Mouse (Mus musculus): ENCODE measurements at regions not wholly inside any gene's neighbourhood (a gene's known extent, or its start where the extent isn't known, plus 50 kb on each side); places are given as distances from the start of the nearest gene placed in this dataset.
A peak's percentile ranks its signal among the peaks of the same experiment; 100 is the strongest.

DNA sequence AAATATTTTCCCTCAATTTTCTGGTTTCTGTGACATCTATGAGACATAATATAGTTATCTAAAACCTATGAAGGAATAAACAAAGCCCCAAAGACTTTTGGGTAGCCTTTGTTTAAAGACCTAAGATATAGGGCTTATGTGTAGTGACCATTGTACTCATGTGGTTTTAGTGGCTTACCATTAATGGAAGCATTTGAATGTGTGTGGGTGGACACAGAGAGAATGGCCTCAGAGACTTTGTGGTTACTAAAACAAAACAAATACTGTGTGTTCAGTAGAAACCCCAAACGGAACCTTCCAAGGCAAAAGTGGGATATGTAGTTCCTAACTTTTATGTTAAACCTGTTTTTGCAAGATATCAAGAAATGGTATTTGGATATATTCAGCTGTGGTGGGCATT lies 1228.7 kb downstream of the Slc22a22 start:
- Histone ChIP-seq H3K9ac (no peak overlapping the region), H3K27ac (no peak overlapping the region), H3K4me1 (replicated peaks; ENCODE audit: control insufficient read depth, insufficient read depth, low read length) (no peaks in the 10 kb centered on the region), H3K9me3 (ENCODE audit: control insufficient read depth, low read length) (no peaks in the 10 kb centered on the region), H3K4me2 (replicated peaks) (no peak overlapping the region), H3K4me3 (replicated peaks; ENCODE audit: low read length) (no peak overlapping the region), H3K27me3 (ENCODE audit: control insufficient read depth, insufficient read depth, low read length) (no peaks in the 10 kb centered on the region), H3K36me3 (replicated peaks; ENCODE audit: control insufficient read depth, insufficient read depth) (no peaks in the 10 kb centered on the region)
- ATAC-seq (ENCODE audit: low FRiP score) (no peak), DNase-seq (ENCODE audit: low spot score) (no peak)
- WGBS = 82% methylated on average over 1 of the region's 1 CpGs

GRCm38 (mm10) chr15:56244004-56244735 lies 1233.3 kb downstream of the Slc22a22 start:
- Histone ChIP-seq H3K27ac (no peak overlapping the region), H3K9ac (no peak overlapping the region), H3K9me3 (ENCODE audit: control insufficient read depth, low read length) (no peaks in the 10 kb centered on the region), H3K4me2 (replicated peaks) (no peak overlapping the region), H3K4me1 (replicated peaks; ENCODE audit: control insufficient read depth, insufficient read depth, low read length) (no peaks in the 10 kb centered on the region), H3K36me3 (replicated peaks; ENCODE audit: control insufficient read depth, insufficient read depth) (no peaks in the 10 kb centered on the region), H3K4me3 (replicated peaks; ENCODE audit: low read length) (no peak overlapping the region), H3K27me3 (ENCODE audit: control insufficient read depth, insufficient read depth, low read length) (no peaks in the 10 kb centered on the region)
- DNase-seq (ENCODE audit: low spot score) (no peak), ATAC-seq (ENCODE audit: low FRiP score) (no peak)
- WGBS = 82% methylated on average over 8 of the region's 9 CpGs

DNA sequence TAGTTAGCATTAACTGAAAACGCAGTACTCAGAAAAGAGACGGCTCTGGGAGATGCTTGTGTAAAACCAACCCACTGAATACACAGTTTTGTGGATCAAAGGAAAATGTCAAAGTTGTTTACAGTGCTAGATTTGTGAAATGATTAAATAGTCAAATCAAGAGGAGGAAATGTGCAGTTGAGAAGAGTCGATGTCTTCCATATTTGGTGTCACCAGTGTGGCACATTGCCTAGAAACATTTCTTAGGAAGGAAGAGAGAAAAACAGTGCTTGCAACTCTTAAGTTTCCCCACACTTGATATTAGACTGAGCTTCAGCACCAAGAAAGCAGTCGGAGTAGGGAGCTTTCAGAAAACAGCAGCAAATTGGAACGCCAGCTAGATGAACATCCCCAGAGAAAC lies 1274.9 kb downstream of the Slc22a22 start:
- no peak overlapping the region for H3K9ac ChIP-seq
- H3K4me3 ChIP-seq (replicated peaks; ENCODE audit: low read length) = no peak overlapping the region
- ATAC-seq (ENCODE audit: low FRiP score) (no peak), DNase-seq (ENCODE audit: low spot score) (no peak)
- no peak overlapping the region for H3K4me2 ChIP-seq (replicated peaks)
- H3K4me1 ChIP-seq (replicated peaks; ENCODE audit: control insufficient read depth, insufficient read depth, low read length) = no peaks in the 10 kb centered on the region
- no peaks in the 10 kb centered on the region for H3K27me3 ChIP-seq (ENCODE audit: control insufficient read depth, insufficient read depth, low read length)
- no peaks in the 10 kb centered on the region for H3K9me3 ChIP-seq (ENCODE audit: control insufficient read depth, low read length)
- H3K27ac ChIP-seq = no peak overlapping the region
- WGBS = 90% methylated on average over 5 of the region's 5 CpGs
- no peaks in the 10 kb centered on the region for H3K36me3 ChIP-seq (replicated peaks; ENCODE audit: control insufficient read depth, insufficient read depth)

DNA sequence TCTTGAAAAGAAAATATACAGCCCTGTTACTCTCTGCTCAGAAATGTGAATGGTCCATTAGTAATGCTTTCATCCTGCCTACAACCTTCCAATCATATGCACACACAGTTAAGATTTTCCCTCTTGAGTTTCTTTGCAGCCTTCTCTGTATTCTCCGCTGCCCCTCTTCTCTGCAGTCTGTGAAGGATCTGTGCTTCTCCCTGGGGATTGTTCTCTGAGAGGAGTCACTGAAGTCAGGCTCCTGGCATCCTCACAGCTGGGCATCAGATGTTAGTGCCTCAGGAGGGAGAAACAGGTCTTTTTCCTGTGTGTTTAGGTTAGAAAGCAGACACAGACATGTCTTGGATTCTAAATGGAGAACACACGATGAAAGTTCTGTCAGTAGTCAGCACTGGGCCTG lies 1278.1 kb downstream of the Slc22a22 start:
- H3K27ac ChIP-seq = no peak overlapping the region
- no peaks in the 10 kb centered on the region for H3K36me3 ChIP-seq (replicated peaks; ENCODE audit: control insufficient read depth, insufficient read depth)
- WGBS = 69% methylated on average over 2 of the region's 2 CpGs

GRCm38 (mm10) chr15:56197425-56198201 lies 1279.8 kb downstream of the Slc22a22 start:
- H3K27me3 ChIP-seq (ENCODE audit: control insufficient read depth, insufficient read depth, low read length) = no peaks in the 10 kb centered on the region
- H3K4me1 ChIP-seq (replicated peaks; ENCODE audit: control insufficient read depth, insufficient read depth, low read length) = no peaks in the 10 kb centered on the region
- H3K9ac ChIP-seq = no peak overlapping the region
- no peaks in the 10 kb centered on the region for H3K9me3 ChIP-seq (ENCODE audit: control insufficient read depth, low read length)
- WGBS = 81% methylated on average over 1 of the region's 1 CpGs
- no peak overlapping the region for H3K27ac ChIP-seq
- H3K4me2 ChIP-seq (replicated peaks) = no peak overlapping the region
- no peaks in the 10 kb centered on the region for H3K36me3 ChIP-seq (replicated peaks; ENCODE audit: control insufficient read depth, insufficient read depth)
- ATAC-seq (ENCODE audit: low FRiP score) (no peak), DNase-seq (ENCODE audit: low spot score) (no peak)
- no peak overlapping the region for H3K4me3 ChIP-seq (replicated peaks; ENCODE audit: low read length)

More for the DNA sequence above, 1278.1 kb downstream of the Slc22a22 start:
- no peak for ATAC-seq (ENCODE audit: low FRiP score)
- no peak for DNase-seq (ENCODE audit: low spot score)
- H3K9ac ChIP-seq = no peak overlapping the region
- no peaks in the 10 kb centered on the region for H3K27me3 ChIP-seq (ENCODE audit: control insufficient read depth, insufficient read depth, low read length)
- H3K4me3 ChIP-seq (replicated peaks; ENCODE audit: low read length) = no peak overlapping the region
- H3K4me2 ChIP-seq (replicated peaks) = no peak overlapping the region
- no peaks in the 10 kb centered on the region for H3K9me3 ChIP-seq (ENCODE audit: control insufficient read depth, low read length)
- H3K4me1 ChIP-seq (replicated peaks; ENCODE audit: control insufficient read depth, insufficient read depth, low read length) = no peaks in the 10 kb centered on the region

- no peaks in the 10 kb centered on the region for H3K36me3 ChIP-seq (replicated peaks; ENCODE audit: control insufficient read depth, insufficient read depth)
- ATAC-seq (ENCODE audit: low FRiP score) = no peak
- H3K27me3 ChIP-seq (ENCODE audit: control insufficient read depth, insufficient read depth, low read length) = no peaks in the 10 kb centered on the region
- H3K4me3 ChIP-seq (replicated peaks; ENCODE audit: low read length) = no peak overlapping the region
- 78% methylated on average over 6 of the region's 6 CpGs for WGBS
- DNase-seq (ENCODE audit: low spot score) = no peak
- no peak overlapping the region for H3K9ac ChIP-seq
- no peak overlapping the region for H3K27ac ChIP-seq
- no peak overlapping the region for H3K4me2 ChIP-seq (replicated peaks)
- no peaks in the 10 kb centered on the region for H3K4me1 ChIP-seq (replicated peaks; ENCODE audit: control insufficient read depth, insufficient read depth, low read length)
- H3K9me3 ChIP-seq (ENCODE audit: control insufficient read depth, low read length) = no peaks in the 10 kb centered on the region
These were observed 1311.2 kb downstream of the Slc22a22 start for GRCm38 (mm10) chr15:56166236-56166635.

GRCm38 (mm10) chr15:56158726-56159125 lies 1318.7 kb downstream of the Slc22a22 start:
- no peaks in the 10 kb centered on the region for H3K36me3 ChIP-seq (replicated peaks; ENCODE audit: control insufficient read depth, insufficient read depth)
- no peaks in the 10 kb centered on the region for H3K27me3 ChIP-seq (ENCODE audit: control insufficient read depth, insufficient read depth, low read length)
- H3K4me1 ChIP-seq (replicated peaks; ENCODE audit: control insufficient read depth, insufficient read depth, low read length) = no peaks in the 10 kb centered on the region
- H3K9ac ChIP-seq = no peak overlapping the region
- 80% methylated on average over 2 of the region's 2 CpGs for WGBS
- H3K27ac ChIP-seq = no peak overlapping the region
- no peak overlapping the region for H3K4me3 ChIP-seq (replicated peaks; ENCODE audit: low read length)
- H3K4me2 ChIP-seq (replicated peaks) = no peak overlapping the region
- ATAC-seq (ENCODE audit: low FRiP score) (no peak), DNase-seq (ENCODE audit: low spot score) (no peak)
- H3K9me3 ChIP-seq (ENCODE audit: control insufficient read depth, low read length) = peaks cover 6% of the 10 kb centered on the region; the same call in 1 of the 2 replicates

GRCm38 (mm10) chr15:56139451-56139850 lies 1338.0 kb downstream of the Slc22a22 start:
- Histone ChIP-seq H3K4me3 (replicated peaks; ENCODE audit: low read length) (no peak overlapping the region), H3K27me3 (ENCODE audit: control insufficient read depth, insufficient read depth, low read length) (no peaks in the 10 kb centered on the region), H3K4me2 (replicated peaks) (no peak overlapping the region), H3K9me3 (ENCODE audit: control insufficient read depth, low read length) (no peaks in the 10 kb centered on the region), H3K27ac (no peak overlapping the region), H3K4me1 (replicated peaks; ENCODE audit: control insufficient read depth, insufficient read depth, low read length) (no peaks in the 10 kb centered on the region), H3K36me3 (replicated peaks; ENCODE audit: control insufficient read depth, insufficient read depth) (no peaks in the 10 kb centered on the region), H3K9ac (no peak overlapping the region)
- ATAC-seq (ENCODE audit: low FRiP score) (no peak), DNase-seq (ENCODE audit: low spot score) (peak; percentile 22)
- WGBS = 96% methylated on average over 3 of the region's 3 CpGs

GRCm38 (mm10) chr15:56136420-56136970 lies 1340.9 kb downstream of the Slc22a22 start:
- Histone ChIP-seq H3K4me3 (replicated peaks; ENCODE audit: low read length) (no peak overlapping the region), H3K36me3 (replicated peaks; ENCODE audit: control insufficient read depth, insufficient read depth) (no peaks in the 10 kb centered on the region), H3K27ac (no peak overlapping the region), H3K9me3 (ENCODE audit: control insufficient read depth, low read length) (no peaks in the 10 kb centered on the region), H3K27me3 (ENCODE audit: control insufficient read depth, insufficient read depth, low read length) (no peaks in the 10 kb centered on the region), H3K4me2 (replicated peaks) (no peak overlapping the region), H3K9ac (no peak overlapping the region), H3K4me1 (replicated peaks; ENCODE audit: control insufficient read depth, insufficient read depth, low read length) (no peaks in the 10 kb centered on the region)
- 61% methylated on average over 7 of the region's 7 CpGs for WGBS
- no peak for ATAC-seq (ENCODE audit: low FRiP score)
- peak; percentile 7 for DNase-seq (ENCODE audit: low spot score)
